Mouse (Mus musculus): ENCODE measurements at regions not wholly inside any gene's neighbourhood (a gene's known extent, or its start where the extent isn't known, plus 50 kb on each side); places are given as distances from the start of the nearest gene placed in this dataset.

DNA sequence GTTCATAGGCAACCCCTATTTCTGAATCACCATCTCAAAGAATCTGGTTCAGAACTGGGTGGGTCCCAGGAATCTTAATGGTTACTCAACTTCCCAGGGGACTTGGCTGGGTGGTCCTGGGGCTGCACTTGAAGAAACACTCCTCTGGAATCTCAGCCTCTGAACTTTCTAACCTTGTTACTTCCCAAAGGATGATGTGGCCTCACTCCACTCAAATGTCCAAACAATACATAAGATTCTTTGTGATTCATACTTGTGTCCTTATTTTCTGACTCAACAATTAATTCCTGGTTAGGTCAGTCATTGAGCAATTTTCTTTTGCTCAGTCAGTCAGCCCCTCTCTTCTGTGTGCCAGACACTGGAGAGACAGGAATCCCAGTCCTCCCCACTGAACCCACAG lies 353.7 kb upstream of the Ubash3b start:
- Histone ChIP-seq H3K9ac (no peak overlapping the region), H3K4me3 (replicated peaks) (no peak overlapping the region), H3K4me2 (no peak overlapping the region), H3K36me3 (replicated peaks) (no peaks in the 10 kb centered on the region), H3K27ac (replicated peaks) (no peak overlapping the region), H3K27me3 (no peaks in the 10 kb centered on the region), H3K4me1 (replicated peaks) (no peaks in the 10 kb centered on the region), H3K9me3 (replicated peaks) (no peaks in the 10 kb centered on the region)
- ATAC-seq (ENCODE audit: insufficient read depth): no peak

GRCm38 (mm10) chr9:41513701-41514100 lies 352.2 kb upstream of the Ubash3b start:
- H3K4me3 ChIP-seq (replicated peaks): no peak overlapping the region
- no peak for ATAC-seq (ENCODE audit: insufficient read depth)
- H3K9me3 ChIP-seq (replicated peaks): no peaks in the 10 kb centered on the region
- no peak overlapping the region for H3K4me2 ChIP-seq
- H3K36me3 ChIP-seq (replicated peaks): no peaks in the 10 kb centered on the region
- no peak overlapping the region for H3K27ac ChIP-seq (replicated peaks)
- H3K4me1 ChIP-seq (replicated peaks): no peaks in the 10 kb centered on the region
- H3K27me3 ChIP-seq: no peaks in the 10 kb centered on the region
- H3K9ac ChIP-seq: no peak overlapping the region
- 39% methylated on average over 1 of the region's 1 CpGs for WGBS (ENCODE audit: insufficient replicate concordance)

- Histone ChIP-seq H3K4me1 (replicated peaks) (no peaks in the 10 kb centered on the region), H3K9ac (no peak overlapping the region), H3K27me3 (no peaks in the 10 kb centered on the region), H3K4me2 (no peak overlapping the region), H3K36me3 (replicated peaks) (no peaks in the 10 kb centered on the region), H3K9me3 (replicated peaks) (no peaks in the 10 kb centered on the region), H3K4me3 (replicated peaks) (no peak overlapping the region), H3K27ac (replicated peaks) (no peak overlapping the region)
- ATAC-seq (ENCODE audit: insufficient read depth): no peak
- 43% methylated on average over 2 of the region's 2 CpGs for WGBS (ENCODE audit: insufficient replicate concordance)
Measured at GRCm38 (mm10) chr9:41509597-41509996, 348.1 kb upstream of the Ubash3b start.

DNA sequence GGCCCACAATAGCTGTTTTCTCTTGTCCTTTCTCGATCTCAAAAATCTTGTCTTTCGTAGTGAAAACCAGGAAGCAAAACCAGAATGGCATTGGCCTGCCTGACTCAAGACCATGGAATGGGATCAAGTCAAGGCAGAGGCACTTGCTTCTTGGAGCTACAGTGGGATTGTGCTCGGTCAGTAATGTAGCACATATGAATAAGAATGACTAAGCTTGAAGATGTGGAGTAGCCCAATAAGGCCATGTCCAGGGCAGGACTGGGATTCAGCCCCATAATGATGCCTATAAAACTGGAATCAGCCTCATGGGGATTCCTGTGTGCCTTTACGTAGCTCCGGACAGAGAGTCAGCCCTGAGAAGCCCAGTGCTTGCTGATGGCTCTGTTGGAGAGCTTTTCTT lies 347.2 kb upstream of the Ubash3b start:
- Histone ChIP-seq H3K4me3 (replicated peaks) (no peak overlapping the region), H3K36me3 (replicated peaks) (no peaks in the 10 kb centered on the region), H3K27ac (replicated peaks) (no peak overlapping the region), H3K4me1 (replicated peaks) (no peaks in the 10 kb centered on the region), H3K9me3 (replicated peaks) (no peaks in the 10 kb centered on the region), H3K4me2 (no peak overlapping the region), H3K9ac (no peak overlapping the region), H3K27me3 (no peaks in the 10 kb centered on the region)
- WGBS (ENCODE audit: insufficient replicate concordance): 65% methylated on average over 5 of the region's 5 CpGs
- no peak for ATAC-seq (ENCODE audit: insufficient read depth)

DNA sequence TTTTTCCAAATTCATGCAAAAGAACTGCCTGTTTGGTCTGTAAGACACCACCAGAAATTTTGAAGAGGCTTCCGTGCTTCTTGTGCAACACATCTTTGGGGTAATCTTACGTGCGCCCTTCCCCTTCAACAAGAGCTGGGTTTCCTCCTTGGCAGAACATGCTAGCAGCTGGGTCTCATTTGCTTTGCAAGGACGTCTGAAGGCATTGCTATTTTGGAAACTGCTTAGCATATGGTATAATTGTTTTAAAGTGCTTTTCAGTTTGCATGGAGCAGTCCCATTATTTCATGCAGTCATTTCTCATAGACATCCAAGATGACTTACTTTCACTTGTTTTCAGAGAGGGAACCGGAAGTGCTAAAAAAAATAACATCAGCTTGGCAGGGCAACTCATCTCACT lies 336.8 kb upstream of the Ubash3b start:
- no peak overlapping the region for H3K4me2 ChIP-seq
- no peak overlapping the region for H3K4me3 ChIP-seq (replicated peaks)
- ATAC-seq (ENCODE audit: insufficient read depth): no peak
- no peak overlapping the region for H3K9ac ChIP-seq
- no peak overlapping the region for H3K27ac ChIP-seq (replicated peaks)
- WGBS (ENCODE audit: insufficient replicate concordance): 64% methylated on average over 5 of the region's 5 CpGs
- no peaks in the 10 kb centered on the region for H3K27me3 ChIP-seq
- no peaks in the 10 kb centered on the region for H3K36me3 ChIP-seq (replicated peaks)
- H3K9me3 ChIP-seq (replicated peaks): no peaks in the 10 kb centered on the region
- no peaks in the 10 kb centered on the region for H3K4me1 ChIP-seq (replicated peaks)

DNA sequence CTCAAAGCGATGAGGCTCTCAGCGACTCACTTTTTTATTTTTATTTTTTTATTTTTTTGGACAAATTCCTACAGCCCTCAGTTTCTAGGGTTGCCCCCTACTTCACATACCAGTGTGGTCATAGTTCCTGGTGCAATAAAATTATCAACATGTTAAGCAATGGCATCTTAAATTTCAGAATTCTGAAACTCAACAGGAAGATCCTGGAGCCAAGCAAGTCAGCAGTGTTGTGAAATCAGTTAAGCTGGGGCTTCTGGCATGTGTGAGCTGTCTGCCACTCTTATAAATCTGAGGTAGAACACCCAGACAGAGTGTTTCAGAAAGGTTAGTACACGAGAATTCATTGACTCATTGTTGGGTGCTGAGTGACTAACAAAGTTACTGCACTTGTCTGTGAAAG lies 328.6 kb upstream of the Ubash3b start:
- ATAC-seq (ENCODE audit: insufficient read depth): no peak
- WGBS (ENCODE audit: insufficient replicate concordance): 55% methylated on average over 3 of the region's 3 CpGs
- H3K4me3 ChIP-seq (replicated peaks): no peak overlapping the region
- no peaks in the 10 kb centered on the region for H3K4me1 ChIP-seq (replicated peaks)
- no peaks in the 10 kb centered on the region for H3K9me3 ChIP-seq (replicated peaks)
- H3K9ac ChIP-seq: no peak overlapping the region
- no peaks in the 10 kb centered on the region for H3K27me3 ChIP-seq
- H3K4me2 ChIP-seq: no peak overlapping the region
- H3K27ac ChIP-seq (replicated peaks): no peak overlapping the region
- H3K36me3 ChIP-seq (replicated peaks): no peaks in the 10 kb centered on the region

- Histone ChIP-seq H3K4me1 (replicated peaks) (no peaks in the 10 kb centered on the region), H3K9me3 (replicated peaks) (no peaks in the 10 kb centered on the region), H3K27me3 (no peaks in the 10 kb centered on the region), H3K4me2 (no peak overlapping the region), H3K9ac (no peak overlapping the region), H3K36me3 (replicated peaks) (no peaks in the 10 kb centered on the region), H3K27ac (replicated peaks) (no peak overlapping the region), H3K4me3 (replicated peaks) (no peak overlapping the region)
- no peak for ATAC-seq (ENCODE audit: insufficient read depth)
- 49% methylated on average over 2 of the region's 2 CpGs for WGBS (ENCODE audit: insufficient replicate concordance)
Measured at GRCm38 (mm10) chr9:41488046-41488445, 326.5 kb upstream of the Ubash3b start.

DNA sequence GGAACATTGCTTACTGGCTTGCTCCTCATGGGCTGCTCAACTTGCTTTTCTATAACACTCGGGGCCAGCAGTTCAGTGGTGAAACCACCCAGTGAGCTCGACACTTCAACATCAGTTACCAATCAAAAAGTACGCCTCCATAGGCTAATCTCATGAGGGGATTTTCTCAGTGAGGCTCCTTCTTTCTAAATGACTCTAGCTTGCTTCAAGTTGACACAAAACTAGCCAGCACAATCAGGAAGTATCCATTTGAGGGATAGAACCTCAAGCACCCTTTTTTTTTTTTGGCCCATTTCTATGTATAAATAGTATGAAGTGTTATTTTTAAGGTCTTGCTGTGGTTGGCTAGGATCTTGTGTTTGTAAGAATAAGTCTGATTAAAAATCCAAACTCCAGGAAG lies 321.7 kb upstream of the Ubash3b start:
- ATAC-seq (ENCODE audit: insufficient read depth): no peak
- Histone ChIP-seq H3K4me3 (replicated peaks) (no peak overlapping the region), H3K27me3 (no peaks in the 10 kb centered on the region), H3K4me2 (no peak overlapping the region), H3K9ac (no peak overlapping the region), H3K36me3 (replicated peaks) (no peaks in the 10 kb centered on the region), H3K27ac (replicated peaks) (no peak overlapping the region), H3K4me1 (replicated peaks) (no peaks in the 10 kb centered on the region), H3K9me3 (replicated peaks) (no peaks in the 10 kb centered on the region)
- 64% methylated on average over 3 of the region's 3 CpGs for WGBS (ENCODE audit: insufficient replicate concordance)

- Histone ChIP-seq H3K4me2 (no peak overlapping the region), H3K27me3 (no peaks in the 10 kb centered on the region), H3K4me1 (replicated peaks) (no peaks in the 10 kb centered on the region), H3K36me3 (replicated peaks) (no peaks in the 10 kb centered on the region), H3K4me3 (replicated peaks) (no peak overlapping the region), H3K9me3 (replicated peaks) (no peaks in the 10 kb centered on the region), H3K27ac (replicated peaks) (no peak overlapping the region), H3K9ac (no peak overlapping the region)
- ATAC-seq (ENCODE audit: insufficient read depth): no peak
- 61% methylated on average over 6 of the region's 6 CpGs for WGBS (ENCODE audit: insufficient replicate concordance)
Measured at GRCm38 (mm10) chr9:41481611-41482266, 320.2 kb upstream of the Ubash3b start.

DNA sequence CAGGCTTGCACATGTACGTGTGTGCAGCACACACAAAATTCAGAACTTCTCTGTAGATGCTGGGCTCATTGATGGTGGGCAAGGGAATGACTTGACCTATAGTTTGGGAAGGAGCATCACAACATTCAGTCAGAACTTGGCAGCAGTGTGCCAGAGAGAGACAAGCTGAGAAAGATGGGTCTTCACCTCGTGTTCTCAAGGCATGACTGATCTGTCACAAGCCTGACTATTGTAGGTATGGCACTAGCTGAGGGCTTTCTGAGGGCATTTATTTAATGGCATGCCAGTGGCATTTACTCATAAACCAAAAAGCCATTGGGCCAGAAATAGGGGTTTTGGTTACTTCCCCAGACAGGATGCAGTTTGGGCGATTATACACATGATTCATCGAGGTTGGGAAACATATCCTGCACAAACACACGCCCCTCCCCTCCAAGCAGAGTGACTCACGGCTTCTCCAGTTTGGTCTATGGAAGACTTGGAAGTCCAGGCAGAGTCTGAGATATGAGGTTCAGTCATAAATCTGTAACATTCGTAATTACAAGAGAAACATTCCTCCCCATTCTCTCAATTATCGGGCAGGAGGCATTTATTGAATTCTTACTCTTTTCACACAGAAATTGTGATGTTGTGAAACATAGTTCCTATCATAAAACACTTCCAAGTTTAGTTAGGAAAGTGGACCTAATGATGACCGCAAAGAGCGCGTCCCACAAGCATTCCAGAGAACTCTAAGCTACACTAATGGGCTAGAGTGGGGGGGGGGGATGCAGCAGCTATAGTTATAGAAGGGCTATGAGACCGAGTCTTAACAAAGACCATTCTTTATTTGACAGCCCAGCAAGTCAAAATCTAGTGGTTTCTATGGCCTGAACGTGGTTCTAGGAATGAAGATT lies 318.6 kb upstream of the Ubash3b start:
- WGBS (ENCODE audit: insufficient replicate concordance): 45% methylated on average over 13 of the region's 13 CpGs
- Histone ChIP-seq H3K9me3 (replicated peaks) (no peaks in the 10 kb centered on the region), H3K9ac (no peak overlapping the region), H3K4me1 (replicated peaks) (no peaks in the 10 kb centered on the region), H3K4me3 (replicated peaks) (no peak overlapping the region), H3K27ac (replicated peaks) (no peak overlapping the region), H3K27me3 (no peaks in the 10 kb centered on the region), H3K36me3 (replicated peaks) (no peaks in the 10 kb centered on the region), H3K4me2 (no peak overlapping the region)
- ATAC-seq (ENCODE audit: insufficient read depth): no peak

DNA sequence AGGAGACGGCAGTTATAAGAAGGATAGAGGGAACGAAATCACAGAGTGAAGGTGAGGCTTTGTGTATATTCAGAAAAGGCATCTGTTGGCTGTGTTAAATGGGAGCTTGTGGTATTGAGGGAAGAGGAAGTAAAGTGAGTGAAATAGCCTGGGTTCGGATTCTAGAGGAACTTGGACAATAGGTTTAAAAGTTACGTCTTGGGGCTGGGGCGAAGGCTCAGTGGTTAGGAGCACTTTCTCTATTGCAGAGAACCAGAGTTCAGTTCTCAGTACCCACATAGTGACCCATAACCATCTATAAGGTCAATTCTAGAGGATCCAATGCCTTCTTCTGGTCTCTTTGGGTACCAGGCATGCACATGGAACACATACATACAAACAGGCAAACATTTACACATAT lies 317.6 kb upstream of the Ubash3b start:
- H3K36me3 ChIP-seq (replicated peaks): no peaks in the 10 kb centered on the region
- WGBS (ENCODE audit: insufficient replicate concordance): 41% methylated on average over 5 of the region's 5 CpGs
- ATAC-seq (ENCODE audit: insufficient read depth): no peak
- no peak overlapping the region for H3K9ac ChIP-seq
- H3K27me3 ChIP-seq: no peaks in the 10 kb centered on the region
- H3K27ac ChIP-seq (replicated peaks): no peak overlapping the region
- no peaks in the 10 kb centered on the region for H3K4me1 ChIP-seq (replicated peaks)
- no peak overlapping the region for H3K4me3 ChIP-seq (replicated peaks)
- H3K9me3 ChIP-seq (replicated peaks): no peaks in the 10 kb centered on the region
- H3K4me2 ChIP-seq: no peak overlapping the region
